ENCODE assay signal across 23 mouse cellular contexts in genomic region chr11:43353602-43354001, GRCm38 (mm10).
A peak's percentile ranks its signal among the peaks of the same experiment; 100 is the strongest.
DNase-seq lines count a peak whose midpoint lies in the region; ATAC-seq and TF ChIP-seq lines count a peak whose summit lies in the region.
"Had no signal": no experiment of that assay in that cellular context is flagged by ENCODE, and none has a peak within 500 bp of the region (broad histone marks: within the 10 kb centered on the region; RNA-seq: fewer than 3 reads in every experiment).

No protein-coding gene starts in this region.

- no peak overlapping the region for H3K4me2 ChIP-seq in liver, postnatal 0 days (ENCODE audit: low read depth, low read length)
- no peak overlapping the region for H3K4me2 ChIP-seq in stomach, postnatal 0 days (replicated peaks; ENCODE audit: low read depth)
- no peak overlapping the region for H3K4me2 ChIP-seq in kidney, embryonic 14.5 days (replicated peaks; ENCODE audit: low read depth, low read length)
- H3K4me2 ChIP-seq: embryonic facial prominence, embryonic 15.5 days; hindbrain, embryonic 14.5 days; liver, embryonic 15.5 days had no signal

- peak; percentile 40; the same call in 1 of the 2 replicates for ATAC-seq in liver, postnatal 0 days
- ATAC-seq in stomach, postnatal 0 days (ENCODE audit: low FRiP score, low TSS enrichment) = no peak
- no peak for ATAC-seq in kidney, embryonic 14.5 days (ENCODE audit: low FRiP score, low TSS enrichment)
- ATAC-seq: activated CD4-positive, CD25-positive, alpha-beta regulatory T cell, adult 4 months; intestine, embryonic 16.5 days; Patski had no signal

- peaks cover 7% of the 10 kb centered on the region; the same call in 1 of the 2 replicates for H3K4me1 ChIP-seq in liver, postnatal 0 days (ENCODE audit: insufficient read depth)
- H3K4me1 ChIP-seq in brown adipose tissue, adult 24 weeks (ENCODE audit: control insufficient read depth, insufficient read depth, insufficient read length, low read length) = peaks cover 13% of the 10 kb centered on the region; the same call in 1 of the 2 replicates
- H3K4me1 ChIP-seq in stomach, postnatal 0 days (replicated peaks; ENCODE audit: control insufficient read depth, insufficient read depth) = no peaks in the 10 kb centered on the region
- no peaks in the 10 kb centered on the region for H3K4me1 ChIP-seq in kidney, embryonic 14.5 days (ENCODE audit: control insufficient read depth, insufficient read depth, low read length)
- H3K4me1 ChIP-seq: limb, embryonic 10.5 days; liver, embryonic 15.5 days had no signal

- H3K9ac ChIP-seq in liver, postnatal 0 days (replicated peaks) = no peak overlapping the region
- H3K9ac ChIP-seq in stomach, postnatal 0 days (ENCODE audit: low read length) = no peak overlapping the region
- no peak overlapping the region for H3K9ac ChIP-seq in kidney, embryonic 14.5 days (ENCODE audit: low read depth, low read length)
- H3K9ac ChIP-seq: embryonic facial prominence, embryonic 15.5 days; hindbrain, embryonic 14.5 days; liver, embryonic 15.5 days had no signal

- peak overlapping the region; percentile 55; the same call in 1 of the 2 replicates for H3K27ac ChIP-seq in liver, postnatal 0 days (ENCODE audit: low read depth)
- peak overlapping the region; percentile 80 for H3K27ac ChIP-seq in brown adipose tissue, adult 24 weeks (replicated peaks; ENCODE audit: low read depth, low read length)
- 0 out of 2 replicates have a peak overlapping the region, but pooled peaks have one; percentile 18 for H3K27ac ChIP-seq in stomach, postnatal 0 days (replicated peaks)
- H3K27ac ChIP-seq in kidney, embryonic 14.5 days (ENCODE audit: low read depth, low read length) = no peak overlapping the region
- H3K27ac ChIP-seq: embryonic facial prominence, embryonic 15.5 days; forebrain, embryonic 10.5 days; heart, embryonic 10.5 days; hindbrain, embryonic 14.5 days; left cerebral cortex, adult 2 months; limb, embryonic 10.5 days; liver, embryonic 15.5 days had no signal

- no peaks in the 10 kb centered on the region for H3K9me3 ChIP-seq in liver, postnatal 0 days (ENCODE audit: low read length)
- no peaks in the 10 kb centered on the region for H3K9me3 ChIP-seq in stomach, postnatal 0 days (ENCODE audit: control insufficient read depth, low read length)
- H3K9me3 ChIP-seq in kidney, embryonic 14.5 days (ENCODE audit: control insufficient read depth, low read length) = no peaks in the 10 kb centered on the region
- H3K9me3 ChIP-seq: embryonic facial prominence, embryonic 15.5 days; forebrain, embryonic 10.5 days; heart, embryonic 10.5 days; limb, embryonic 10.5 days; liver, embryonic 15.5 days had no signal

- TF ChIP-seq CTCF in liver, postnatal 0 days (IDR thresholded peaks at IDR 0.05; ENCODE audit: low read depth) = no peak
- TF ChIP-seq CTCF in stomach, postnatal 0 days (IDR thresholded peaks at IDR 0.05; ENCODE audit: low read depth) = no peak

- 36% methylated on average over 4 of the region's 4 CpGs for WGBS in liver, postnatal 0 days (ENCODE audit: insufficient replicate concordance)
- WGBS in stomach, postnatal 0 days = 56% methylated on average over 4 of the region's 4 CpGs
- WGBS in kidney, embryonic 14.5 days = 77% methylated on average over 4 of the region's 4 CpGs

- no peak for DNase-seq in liver, postnatal 0 days
- no peak for DNase-seq in liver
- peak; percentile 51 for DNase-seq in lung, postnatal 25 days (ENCODE audit: low spot score)
- no peak for DNase-seq in stomach, postnatal 0 days (ENCODE audit: low spot score)
- DNase-seq in adrenal gland, postnatal 4 days (ENCODE audit: low spot score in 2 of 2) = no peak
- DNase-seq: adrenal gland, postnatal 25 days; cerebellum, adult 9-11 months; heart, postnatal 14 days; kidney, postnatal 10 days; midbrain, embryonic 14.5 days; thymus, postnatal 36 days had no signal

- TF ChIP-seq EP300 in liver, postnatal 0 days (IDR thresholded peaks at IDR 0.05; ENCODE audit: low read depth) = no peak
- no peak for TF ChIP-seq EP300 in stomach, postnatal 0 days (optimal IDR thresholded peaks at IDR 0.05)

- H3K27me3 ChIP-seq in liver, postnatal 0 days (ENCODE audit: insufficient read depth, low read length) = no peaks in the 10 kb centered on the region
- no peaks in the 10 kb centered on the region for H3K27me3 ChIP-seq in stomach, postnatal 0 days (ENCODE audit: control insufficient read depth, insufficient read depth, low read length)
- H3K27me3 ChIP-seq in kidney, embryonic 14.5 days (ENCODE audit: control insufficient read depth, insufficient read depth, low read length) = no peaks in the 10 kb centered on the region
- H3K27me3 ChIP-seq: embryonic facial prominence, embryonic 15.5 days; liver, embryonic 15.5 days had no signal

- H3K4me3 ChIP-seq in liver, postnatal 0 days (ENCODE audit: low read depth, low read length) = no peak overlapping the region
- no peak overlapping the region for H3K4me3 ChIP-seq in brown adipose tissue, adult 24 weeks (ENCODE audit: insufficient read depth, low read depth, low read length)
- no peak overlapping the region for H3K4me3 ChIP-seq in stomach, postnatal 0 days (ENCODE audit: low read depth, low read length)
- no peak overlapping the region for H3K4me3 ChIP-seq in kidney, embryonic 14.5 days (ENCODE audit: low read length)
- H3K4me3 ChIP-seq: embryonic facial prominence, embryonic 15.5 days; forebrain, embryonic 10.5 days; heart, embryonic 10.5 days; left cerebral cortex, adult 2 months; limb, embryonic 10.5 days; liver, embryonic 15.5 days had no signal

- H3K36me3 ChIP-seq in liver, postnatal 0 days (replicated peaks; ENCODE audit: insufficient read depth, low read length) = no peaks in the 10 kb centered on the region
- no peaks in the 10 kb centered on the region for H3K36me3 ChIP-seq in stomach, postnatal 0 days (ENCODE audit: control insufficient read depth, insufficient read depth, low read length)
- H3K36me3 ChIP-seq in kidney, embryonic 14.5 days (ENCODE audit: control insufficient read depth, insufficient read depth, low read length) = no peaks in the 10 kb centered on the region
- H3K36me3 ChIP-seq: embryonic facial prominence, embryonic 15.5 days; forebrain, embryonic 10.5 days; heart, embryonic 10.5 days; limb, embryonic 10.5 days; liver, embryonic 15.5 days had no signal
